Mouse (Mus musculus) lung, postnatal 0 days (tissue): ENCODE data around the gene Rasl10a.

Experiments
- CTCF ChIP-seq: IDR thresholded peaks from 2 replicates; pipeline ENCODE4 v1.5.1; 2016; ENCODE audit warnings: antibody characterized with exemption, mild to moderate bottlenecking
- EP300 ChIP-seq: IDR thresholded peaks from 2 replicates; pipeline ENCODE4 v1.6.1; 2016; ENCODE audit warnings: antibody characterized with exemption, mild to moderate bottlenecking, control low read depth

- TF ChIP-seq CTCF: no peak
- no peak for TF ChIP-seq EP300
Measured at GRCm38 (mm10) chr11:5051629-5052028, 6.3 kb upstream of the Rasl10a start.
